Mouse (Mus musculus) retina, embryonic 14.5 days (tissue): ENCODE data around the gene Nsmf.

Experiments
- DNase-seq: peaks from one replicate; pipeline ENCODE4 v3.0.0-alpha.2; 2015; ENCODE audit warnings: low spot score

The Nsmf gene

DNA sequence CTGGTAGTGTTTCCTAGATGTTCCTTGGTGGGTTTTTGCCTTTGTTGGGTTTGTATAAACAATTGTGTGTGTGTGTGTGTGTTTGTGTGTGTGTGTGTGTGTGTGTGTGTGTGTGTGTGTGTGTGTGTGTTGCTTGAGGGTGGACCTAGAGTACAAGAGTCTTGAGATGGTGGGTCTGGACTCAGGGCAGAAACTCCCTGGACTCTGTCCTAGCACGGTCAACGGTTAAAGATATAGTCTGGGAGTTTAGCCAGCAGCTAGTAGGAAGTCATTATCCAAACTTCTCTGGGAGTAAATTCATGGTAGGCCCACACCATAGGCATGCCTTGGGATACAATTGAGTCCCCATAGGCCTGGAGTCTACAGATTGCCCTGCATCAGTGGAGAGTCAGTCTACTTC is 33.7 kb downstream of the Nsmf start:
- no peak for DNase-seq

DNA sequence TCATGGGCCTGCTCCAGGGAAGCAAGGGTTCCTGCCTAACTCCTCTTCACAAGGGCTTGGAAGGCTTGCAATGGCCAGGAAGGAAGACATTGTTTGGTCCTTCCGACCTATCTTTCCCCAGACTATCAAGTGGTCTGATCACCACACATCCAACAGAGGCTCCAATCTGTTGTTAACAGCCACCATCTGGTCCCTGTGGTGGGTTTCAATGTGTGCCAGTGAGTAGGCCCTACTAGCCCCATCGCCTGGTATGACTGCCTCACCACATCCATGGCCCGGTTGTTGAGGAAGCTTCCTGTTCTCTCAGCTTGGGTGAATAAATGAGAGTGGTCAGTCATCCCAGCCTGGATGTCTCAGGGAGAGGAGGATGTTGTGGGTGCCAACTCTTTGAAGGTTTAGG is 34.5 kb downstream of the Nsmf start:
- DNase-seq = no peak

DNA sequence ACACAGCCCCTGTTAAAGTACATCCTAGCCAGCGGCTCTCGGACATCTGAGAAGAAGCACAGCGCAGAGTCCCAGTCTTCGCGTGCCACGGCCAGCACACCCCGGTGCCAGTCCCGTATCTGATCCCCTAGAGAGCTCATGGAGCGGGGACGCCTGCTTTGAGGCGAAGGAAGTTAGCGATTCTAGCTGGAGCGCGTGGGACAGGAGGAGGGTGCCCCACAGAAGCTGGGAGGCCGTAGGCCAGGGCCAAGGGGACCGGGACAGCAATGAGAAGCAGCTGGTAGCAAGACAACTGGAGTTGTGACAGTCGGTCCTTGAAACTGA is 40.6 kb downstream of the Nsmf start:
- no peak for DNase-seq

DNA sequence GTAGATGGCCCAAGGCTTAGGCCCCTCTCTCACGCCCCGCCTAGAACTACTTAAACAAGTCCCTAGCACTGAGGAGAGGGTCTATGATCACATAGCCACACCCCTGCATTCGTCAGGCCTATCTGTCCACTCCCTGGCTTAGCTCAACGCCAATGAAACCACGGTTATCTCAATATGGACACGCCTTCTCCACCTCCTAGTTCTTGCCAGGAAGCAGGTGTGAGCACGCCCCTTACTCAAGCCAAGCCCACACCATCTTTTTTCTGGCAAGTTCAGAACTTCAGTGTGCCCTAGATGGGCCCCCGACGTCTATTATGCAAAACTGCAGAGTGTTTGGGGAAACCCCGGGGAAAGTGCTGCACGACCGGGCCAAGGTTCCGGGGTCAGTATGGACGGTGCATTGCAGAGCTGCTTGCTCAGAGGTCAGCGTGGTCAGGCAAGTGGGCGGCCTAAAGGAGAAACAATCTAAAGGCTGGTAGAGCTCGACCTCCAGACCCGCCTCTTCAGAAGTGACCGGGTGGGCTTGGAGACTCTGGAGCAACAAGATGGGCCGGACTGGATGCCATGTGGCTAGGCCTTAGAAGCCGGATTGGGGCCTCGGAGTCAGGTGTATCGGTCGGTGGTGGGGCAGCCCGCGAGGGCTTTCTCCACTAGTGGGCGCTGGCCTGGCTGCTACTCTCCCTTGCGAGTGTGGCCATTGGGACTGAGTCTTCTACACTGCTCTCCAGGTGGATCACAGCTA is 41.1 kb downstream of the Nsmf start, which contains the start of gene Noxa1:
Noxa1 (minus strand) TSS at position 41 of the 742 bp plus-strand sequence.
- DNase-seq = peak; percentile 29

DNA sequence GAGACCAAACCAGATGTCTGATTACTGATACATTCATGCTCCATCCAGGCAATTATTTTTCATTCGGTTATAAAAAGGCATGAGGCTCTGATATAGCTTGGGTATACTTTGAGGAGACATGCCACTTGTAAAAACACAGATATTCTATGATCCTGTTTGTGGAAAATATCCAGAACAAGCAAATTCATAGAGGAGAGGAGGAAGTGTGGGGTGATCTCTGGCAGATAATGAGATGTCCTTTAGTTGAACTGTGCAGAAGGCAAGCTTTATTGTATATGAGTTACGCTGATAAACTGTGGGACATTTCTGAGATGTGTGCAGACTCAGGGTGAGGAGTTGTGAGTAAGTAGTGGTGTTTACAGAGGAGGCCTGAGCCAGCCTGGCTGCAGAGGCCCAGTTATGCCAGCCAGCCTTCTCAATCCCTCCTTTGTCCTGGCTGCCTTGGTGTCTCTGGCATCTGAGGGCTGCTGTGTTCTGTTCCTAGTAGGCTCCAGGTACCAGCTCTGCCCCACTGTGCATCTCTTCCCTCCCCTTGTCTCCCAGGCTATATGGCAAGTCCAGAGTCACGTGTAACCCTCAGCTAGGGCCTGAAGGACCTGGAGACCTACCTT is 44.0 kb downstream of the Nsmf start:
- DNase-seq = no peak

DNA sequence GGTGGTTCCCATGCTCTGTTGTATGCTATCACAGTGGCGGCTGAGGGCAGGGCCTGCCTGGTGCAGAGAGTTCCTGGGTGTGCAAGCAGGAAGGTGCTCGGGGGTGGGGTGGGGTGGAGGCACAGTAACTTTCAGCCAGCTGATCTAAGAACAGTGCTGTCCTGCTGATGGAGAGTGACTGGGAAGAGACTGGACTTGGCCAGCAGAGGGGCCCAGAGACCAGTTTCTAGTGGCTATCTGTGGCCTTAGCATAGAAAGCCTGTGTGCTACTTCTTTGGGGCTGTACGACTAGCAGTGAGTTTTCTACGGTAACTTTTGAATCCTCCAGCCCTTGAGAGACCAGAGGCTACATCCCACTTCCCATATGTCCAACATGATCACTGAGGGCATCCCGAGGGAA is 44.8 kb downstream of the Nsmf start:
- peak; percentile 84 for DNase-seq

DNA sequence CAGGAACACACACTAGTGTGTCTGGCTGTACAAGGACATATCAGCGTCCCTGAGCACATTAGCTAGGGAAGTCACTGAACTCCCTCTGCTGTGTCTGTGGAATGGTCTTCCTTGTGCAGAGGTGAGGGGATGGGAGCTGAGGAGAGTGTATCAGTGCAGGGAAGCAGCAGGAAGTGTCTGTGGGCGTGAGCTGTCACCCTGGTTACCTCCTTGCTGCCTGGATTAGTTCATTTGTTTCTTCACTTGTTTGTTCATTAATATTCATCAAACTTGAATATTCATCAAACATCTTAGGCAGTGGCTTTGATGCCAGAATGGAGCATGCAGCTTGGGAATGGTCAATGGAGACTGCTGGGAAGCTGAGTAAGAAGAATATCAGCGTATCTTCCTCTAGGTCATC is 45.5 kb downstream of the Nsmf start:
- DNase-seq = no peak

DNA sequence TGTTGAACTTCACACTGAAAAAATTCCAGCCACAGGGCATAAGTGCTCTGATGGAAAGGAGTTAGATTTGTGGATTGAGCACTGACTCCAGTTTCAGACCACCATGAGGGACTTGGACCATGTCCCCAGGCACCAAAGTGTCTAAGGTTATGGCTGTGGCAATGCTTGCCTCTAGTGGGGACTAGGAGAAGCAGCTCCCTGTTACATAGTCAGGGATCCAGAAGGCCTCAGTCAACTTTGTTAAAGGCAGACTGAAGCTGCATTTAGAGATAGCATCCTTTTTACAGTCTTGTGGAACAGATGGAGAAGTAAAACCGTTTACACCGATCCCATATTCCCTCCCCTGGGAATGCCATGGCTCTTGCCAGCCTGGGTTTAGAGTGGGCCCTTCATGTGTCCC is 50.0 kb downstream of the Nsmf start:
- no peak for DNase-seq

DNA sequence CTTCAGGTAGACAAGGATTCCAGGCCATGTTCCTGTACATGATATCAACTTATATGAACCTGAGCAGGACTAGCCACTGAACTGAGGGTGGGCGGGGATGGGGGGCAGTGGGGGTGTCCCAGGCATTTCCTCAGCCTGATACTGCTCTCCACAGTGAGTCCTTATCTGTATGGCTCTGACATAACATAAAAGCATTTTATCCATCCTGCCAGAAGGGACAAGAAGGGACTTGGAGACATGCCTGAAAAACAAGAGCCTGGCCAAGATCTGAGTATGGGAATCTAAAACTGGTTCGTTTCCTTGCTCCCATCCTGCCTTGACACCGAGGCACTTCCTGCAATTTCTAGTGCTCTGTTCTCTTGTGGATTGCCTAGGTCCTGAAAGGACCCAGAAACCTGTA is 51.9 kb downstream of the Nsmf start:
- no peak for DNase-seq

DNA sequence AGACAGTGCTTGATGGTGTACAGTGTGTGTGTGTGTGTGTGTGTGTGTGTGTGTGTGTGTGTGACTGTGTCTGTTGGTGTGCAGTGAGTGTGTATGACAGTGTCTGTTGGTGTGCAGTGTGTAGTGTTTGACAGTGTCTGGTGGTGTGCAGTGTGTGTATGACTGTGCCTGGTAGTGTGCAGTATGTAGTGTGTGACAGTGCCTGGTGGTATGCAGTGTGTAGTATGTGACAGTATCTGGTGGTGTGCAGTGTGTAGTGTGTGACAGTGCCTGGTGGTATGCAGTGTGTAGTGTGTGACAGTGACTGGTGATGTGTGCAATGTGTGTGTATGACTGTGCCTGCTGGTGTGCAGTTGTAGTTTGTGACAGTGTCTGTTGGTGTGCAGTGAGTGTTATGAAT is 55.3 kb downstream of the Nsmf start:
- DNase-seq = no peak

DNA sequence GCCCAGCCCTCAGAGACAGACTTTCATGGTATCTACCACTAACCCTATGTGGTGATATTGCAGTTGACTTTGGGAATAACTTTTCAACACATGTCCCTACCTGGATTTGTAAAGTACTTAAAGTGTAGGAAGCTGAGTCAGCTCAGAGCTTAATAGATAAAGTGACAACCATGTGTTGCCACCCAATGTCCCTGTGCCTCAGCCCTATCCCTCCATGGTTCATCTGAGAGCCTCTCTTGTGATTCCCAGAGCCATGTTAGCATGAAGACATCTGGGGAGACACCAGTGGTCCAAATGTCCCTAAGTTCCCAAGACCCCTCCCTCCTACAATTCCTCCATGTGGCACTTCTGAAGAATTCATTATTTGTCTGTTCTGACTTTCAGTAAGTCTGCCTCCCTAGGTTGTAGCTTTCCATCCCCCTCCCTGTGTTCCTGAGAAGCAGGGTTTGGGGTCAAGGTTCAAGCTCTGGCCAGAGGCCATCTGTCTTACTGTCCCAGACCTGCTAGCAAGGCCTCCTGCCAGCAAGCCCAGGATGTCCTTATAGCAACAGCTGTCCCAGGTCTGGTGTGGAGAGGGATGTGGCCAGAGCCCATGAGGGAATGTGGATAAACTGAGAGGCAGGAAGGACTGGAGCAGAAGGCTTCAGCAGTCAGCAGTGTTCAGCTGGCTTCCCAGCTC is 56.5 kb downstream of the Nsmf start:
- DNase-seq = no peak

DNA sequence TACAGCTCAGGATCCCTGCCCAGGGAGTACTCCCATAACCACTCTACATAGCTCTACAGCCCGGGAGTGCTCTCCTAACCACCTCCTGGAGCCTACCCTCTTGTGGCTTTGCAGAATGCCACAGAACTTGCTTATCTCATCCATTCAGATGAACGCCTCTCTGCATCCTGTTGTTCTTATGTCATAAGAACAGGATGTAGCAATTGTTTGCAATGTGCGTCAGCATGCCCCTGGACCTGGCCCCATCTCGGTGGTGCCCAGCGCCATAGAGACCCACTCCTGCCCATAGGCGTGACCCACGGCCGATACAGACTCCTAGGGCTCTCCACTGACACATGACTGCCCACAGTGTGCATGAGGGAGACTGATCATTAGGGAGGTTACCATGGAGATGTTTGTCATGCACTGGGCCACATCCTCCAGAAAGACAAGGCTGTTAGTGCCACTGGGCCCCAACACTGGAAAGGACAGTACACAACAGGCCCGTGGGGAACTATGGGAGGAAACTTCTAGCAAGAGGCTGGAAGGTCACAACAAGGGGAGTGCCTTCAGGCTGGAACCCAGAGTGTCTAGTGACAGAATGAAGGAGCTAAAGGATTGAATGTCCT is 57.1 kb downstream of the Nsmf start:
- no peak for DNase-seq
